Comparison of ENCODE assay signal across 7 mouse cellular contexts in genomic region chr1:190944109-190944760, GRCm38 (mm10). TPM values are rescaled to one million over a fixed set of nuclear protein-coding genes. Genes with fewer than 3 reads are reported as not detected.
DNase-seq lines count a peak whose midpoint lies in the region; ATAC-seq and TF ChIP-seq lines count a peak whose summit lies in the region.

No protein-coding gene starts in this region.

- H3K4me1 ChIP-seq in cerebellum, adult 2 months (ENCODE audit: control insufficient read depth, insufficient read depth, low read length), result peaks cover 21% of the 10 kb centered on the region
- H3K4me1 ChIP-seq in hindbrain, embryonic 16.5 days (ENCODE audit: control insufficient read depth, insufficient read depth, low read depth, low read length), result no peaks in the 10 kb centered on the region

- H3K27me3 ChIP-seq in cerebellum, adult 2 months (ENCODE audit: control insufficient read depth, insufficient read depth, low read length), result no peaks in the 10 kb centered on the region
- no peaks in the 10 kb centered on the region for H3K27me3 ChIP-seq in hindbrain, embryonic 16.5 days (replicated peaks; ENCODE audit: control insufficient read depth, insufficient read depth, low read length)

- no peak overlapping the region for H3K4me2 ChIP-seq in hindbrain, embryonic 16.5 days (ENCODE audit: low read length)

- DNase-seq in NIH3T3 (ENCODE audit: low read depth), result peak; percentile 88
- DNase-seq in cerebellum, adult 2 months, result peak; percentile 71 to 80
- peak; percentile 72 to 82 for DNase-seq in left cerebral cortex, adult 18-20 months (ENCODE audit: low spot score in 2 of 2)
- peak; percentile 43 to 49 for DNase-seq in right cerebral cortex, postnatal 36 days (ENCODE audit: low spot score in 2 of 2)

- no peak overlapping the region for H3K4me3 ChIP-seq in cerebellum, adult 2 months (replicated peaks; ENCODE audit: insufficient read depth, low read depth, low read length)
- H3K4me3 ChIP-seq in hindbrain, embryonic 16.5 days (ENCODE audit: low read length), result no peak overlapping the region

- no peak overlapping the region for H3K9ac ChIP-seq in hindbrain, embryonic 16.5 days (ENCODE audit: low read depth, low read length)

- H3K36me3 ChIP-seq in hindbrain, embryonic 16.5 days (ENCODE audit: control insufficient read depth, insufficient read depth, low read length), result peaks cover 55% of the 10 kb centered on the region

- peak; percentile 94 for ATAC-seq in frontal cortex, adult (ENCODE audit: low TSS enrichment)
- peak; percentile 83 for ATAC-seq in hindbrain, embryonic 16.5 days
- ATAC-seq in megakaryocyte progenitor cell, adult 5-6 weeks (replicated peaks; ENCODE audit: poor library complexity), result peak; percentile 99

- TF ChIP-seq CTCF in cerebellum, adult 2 months (IDR thresholded peaks at IDR 0.05; ENCODE audit: borderline replicate concordance, insufficient read depth, low read depth, low read length), result peak; percentile 96

- WGBS in cerebellum, adult 2 months, result 37% methylated on average over 6 of the region's 6 CpGs
- 49% methylated on average over 6 of the region's 6 CpGs for WGBS in hindbrain, embryonic 16.5 days

- H3K27ac ChIP-seq in cerebellum, adult 2 months (ENCODE audit: insufficient read depth, low read length), result no peak overlapping the region
- H3K27ac ChIP-seq in hindbrain, embryonic 16.5 days (ENCODE audit: low read depth, low read length), result no peak overlapping the region

- TF ChIP-seq POLR2A in cerebellum, adult 2 months (IDR thresholded peaks at IDR 0.05; ENCODE audit: borderline replicate concordance, insufficient read depth, low read length), result no peak

- no peaks in the 10 kb centered on the region for H3K9me3 ChIP-seq in hindbrain, embryonic 16.5 days (ENCODE audit: control insufficient read depth, low read length)

RNA-seq across cellular contexts. Expression of gene Angel2, which starts 19.3 kb away (rescaled TPM):
- 50.1 and 50.7 TPM in 2 replicates for polyA plus RNA-seq in cerebellum, adult 2 months (2012; rRNA removed)
- 41.4 and 41.8 TPM in 2 replicates for polyA plus RNA-seq in hindbrain, embryonic 16.5 days (2015; fragmentation: Nextera tagmentation; extraction: Ambion mirVana)
- 10 to 100 TPM; 56.2 to 56.7 TPM for total RNA-seq in left cerebral cortex, adult 18-20 months (2021)
- 23.4 and 25.3 TPM in 2 replicates for total RNA-seq in megakaryocyte progenitor cell, adult 5-6 weeks (2015)
- total RNA-seq in megakaryocyte progenitor cell, adult 5-6 weeks (2017), result 22.9 and 35.8 TPM in 2 replicates

RNA-seq across cellular contexts. Expression of gene Rps6kc1, which starts 32.7 kb away (rescaled TPM):
- polyA plus RNA-seq in cerebellum, adult 2 months (2012; rRNA removed), result 23.4 and 24.3 TPM in 2 replicates
- polyA plus RNA-seq in hindbrain, embryonic 16.5 days (2015; fragmentation: Nextera tagmentation; extraction: Ambion mirVana), result 28.4 and 33.9 TPM in 2 replicates
- total RNA-seq in left cerebral cortex, adult 18-20 months (2021), result 100 to 1,000 TPM; 138 to 147 TPM
- 6.9 and 7.2 TPM in 2 replicates for total RNA-seq in megakaryocyte progenitor cell, adult 5-6 weeks (2015)
- 8.7 and 10.4 TPM in 2 replicates for total RNA-seq in megakaryocyte progenitor cell, adult 5-6 weeks (2017)

RNA-seq across cellular contexts. Expression of gene Vash2, which starts 34.9 kb away (rescaled TPM):
- 3.0 TPM in 2 replicates for polyA plus RNA-seq in cerebellum, adult 2 months (2012; rRNA removed)
- 76.5 and 84.2 TPM in 2 replicates for polyA plus RNA-seq in hindbrain, embryonic 16.5 days (2015; fragmentation: Nextera tagmentation; extraction: Ambion mirVana)
- 1 to 10 TPM; 1.8 to 2.9 TPM for total RNA-seq in left cerebral cortex, adult 18-20 months (2021)
- 0.05 and 0.07 TPM in 2 replicates for total RNA-seq in megakaryocyte progenitor cell, adult 5-6 weeks (2015)
- total RNA-seq in megakaryocyte progenitor cell, adult 5-6 weeks (2017), result 0.07 and 0.08 TPM in 2 replicates

Comparison
In these comparisons a context has a peak if more than half of its experiments do, and no peak if none do; other contexts are left out.
1. RNA of gene Rps6kc1, which starts 32.7 kb away (total RNA-seq): 138 to 147 TPM in left cerebral cortex, adult 18-20 months; 6.9 to 10.4 TPM in megakaryocyte progenitor cell, adult 5-6 weeks; every median in the first group is over 10 times any median in the second.
2. Peak in every context shown above with its lines, with median percentiles within 50 percentile points of each other: DNase-seq and ATAC-seq.